Mouse (Mus musculus) cerebellum, adult 2 months (tissue): ENCODE data around the gene Slc16a10.

Experiments used
- CTCF ChIP-seq: fragments of 200-500 bp; IDR thresholded peaks from 2 replicates; pipeline ENCODE4 v1.5.1; 2011; ENCODE audit warnings: low read depth, mild to moderate bottlenecking, control low read depth, low read length, moderate library complexity, borderline replicate concordance; ENCODE audit not compliant: insufficient read depth
- POLR2A ChIP-seq: fragments of 200-500 bp; IDR thresholded peaks from 2 replicates; pipeline ENCODE4 v1.6.1; 2011; ENCODE audit warnings: low read length, control low read depth, borderline replicate concordance; ENCODE audit not compliant: insufficient read depth

- TF ChIP-seq POLR2A (no peak), CTCF (no peak)
These were observed 51.3 kb downstream of the Slc16a10 start for GRCm38 (mm10) chr10:40090504-40091428.
